Mouse (Mus musculus): ENCODE measurements around the gene Lce3e. TPM values are rescaled to one million over a fixed set of nuclear protein-coding genes. Genes with fewer than 3 reads are reported as not detected.

Lce3e gene
- polyA plus RNA-seq, 1 experiment from 2014 or later: 1,461 TPM

GRCm38 (mm10) chr3:93014871-93015270 lies 48.0 kb downstream of the Lce3e start:
- no peaks in the 10 kb centered on the region for H3K36me3 ChIP-seq (ENCODE audit: control insufficient read depth, insufficient read depth, low read length)
- H3K4me3 ChIP-seq (ENCODE audit: low read depth, low read length): peak overlapping the region; percentile 50
- DNase-seq (ENCODE audit: low spot score): no peak
- no peaks in the 10 kb centered on the region for H3K27me3 ChIP-seq (ENCODE audit: control insufficient read depth, insufficient read depth, low read length)
- H3K4me2 ChIP-seq (replicated peaks; ENCODE audit: low read depth): peak overlapping the region; percentile 83
- H3K9me3 ChIP-seq (ENCODE audit: control insufficient read depth, low read length): no peaks in the 10 kb centered on the region
- H3K4me1 ChIP-seq (replicated peaks; ENCODE audit: control insufficient read depth, insufficient read depth): no peaks in the 10 kb centered on the region
- ATAC-seq (ENCODE audit: low FRiP score, low TSS enrichment): no peak
- peak overlapping the region; percentile 53 for H3K9ac ChIP-seq (ENCODE audit: low read length)
- H3K27ac ChIP-seq (replicated peaks): no peak overlapping the region; the same call in 1 of the 2 replicates
- 28% methylated on average over 5 of the region's 5 CpGs for WGBS
- TF ChIP-seq EP300 (optimal IDR thresholded peaks at IDR 0.05) (no peak), CTCF (IDR thresholded peaks at IDR 0.05; ENCODE audit: low read depth) (no peak)

- DNase-seq (ENCODE audit: low spot score) (no peak), ATAC-seq (ENCODE audit: low FRiP score, low TSS enrichment) (no peak)
- no peaks in the 10 kb centered on the region for H3K27me3 ChIP-seq (ENCODE audit: control insufficient read depth, insufficient read depth, low read length)
- H3K4me2 ChIP-seq (replicated peaks; ENCODE audit: low read depth): peak within 1 kb of the TSS; percentile 83
- no peaks in the 10 kb centered on the region for H3K36me3 ChIP-seq (ENCODE audit: control insufficient read depth, insufficient read depth, low read length)
- H3K4me3 ChIP-seq (ENCODE audit: low read depth, low read length): peak within 1 kb of the TSS; percentile 50
- H3K9ac ChIP-seq (ENCODE audit: low read length): peak within 1 kb of the TSS; percentile 53
- WGBS: 23% methylated on average over 4 of the region's 4 CpGs
- no peak within 1 kb of the TSS; the same call in none of the 2 replicates for H3K27ac ChIP-seq (replicated peaks)
- TF ChIP-seq CTCF (IDR thresholded peaks at IDR 0.05; ENCODE audit: low read depth): no peak
- no peak for TF ChIP-seq EP300 (optimal IDR thresholded peaks at IDR 0.05)
- H3K9me3 ChIP-seq (ENCODE audit: control insufficient read depth, low read length): no peaks in the 10 kb centered on the region
- no peaks in the 10 kb centered on the region for H3K4me1 ChIP-seq (replicated peaks; ENCODE audit: control insufficient read depth, insufficient read depth)
These were observed 48.7 kb downstream of the Lce3e start, which contains the start of gene Crct1 for GRCm38 (mm10) chr3:93015460-93016104. Gene Crct1, minus strand, starts transcription at chr3:93015687.

Other genes starting within 250 kb of the Lce3e start
- gene Lce1f, start 246.7 kb upstream of the Lce3e start, polyA plus RNA-seq (2015; fragmentation: Nextera tagmentation; extraction: Ambion mirVana): 468 and 478 TPM in 2 replicates
- 11.4 and 14.1 TPM in 2 replicates for gene Gm38119, start 228.0 kb upstream of the Lce3e start, polyA plus RNA-seq (2015; fragmentation: Nextera tagmentation; extraction: Ambion mirVana)
- gene Lce1g, start 214.7 kb upstream of the Lce3e start, polyA plus RNA-seq (2015; fragmentation: Nextera tagmentation; extraction: Ambion mirVana): 307 and 309 TPM in 2 replicates
- gene Lce1h, start 202.0 kb upstream of the Lce3e start, polyA plus RNA-seq (2015; fragmentation: Nextera tagmentation; extraction: Ambion mirVana): 249 and 251 TPM in 2 replicates
- gene Lce1i, start 188.2 kb upstream of the Lce3e start, polyA plus RNA-seq (2015; fragmentation: Nextera tagmentation; extraction: Ambion mirVana): 369 and 377 TPM in 2 replicates
- 175 and 184 TPM in 2 replicates for gene Lce1j, start 176.5 kb upstream of the Lce3e start, polyA plus RNA-seq (2015; fragmentation: Nextera tagmentation; extraction: Ambion mirVana)
- 86.3 and 98.5 TPM in 2 replicates for gene Lce1k, start 159.2 kb upstream of the Lce3e start, polyA plus RNA-seq (2015; fragmentation: Nextera tagmentation; extraction: Ambion mirVana)
- gene Kprp, start 139.8 kb upstream of the Lce3e start, polyA plus RNA-seq (2015; fragmentation: Nextera tagmentation; extraction: Ambion mirVana): 108 and 133 TPM in 2 replicates
- gene Lce1l, start 115.8 kb upstream of the Lce3e start, polyA plus RNA-seq (2015; fragmentation: Nextera tagmentation; extraction: Ambion mirVana): 247 and 250 TPM in 2 replicates
- gene 2310050C09Rik, start 96.8 kb upstream of the Lce3e start, polyA plus RNA-seq (2015; fragmentation: Nextera tagmentation; extraction: Ambion mirVana): 30.7 and 33.6 TPM in 2 replicates
- gene Lce3a, start 40.8 kb upstream of the Lce3e start, polyA plus RNA-seq (2015; fragmentation: Nextera tagmentation; extraction: Ambion mirVana): 1,230 and 1,305 TPM in 2 replicates
- 847 and 849 TPM in 2 replicates for gene Lce3b, start 34.1 kb upstream of the Lce3e start, polyA plus RNA-seq (2015; fragmentation: Nextera tagmentation; extraction: Ambion mirVana)
- 1,477 and 1,491 TPM in 2 replicates for gene Lce3c, start 22.6 kb upstream of the Lce3e start, polyA plus RNA-seq (2015; fragmentation: Nextera tagmentation; extraction: Ambion mirVana)
- gene Lce3d, start 9.7 kb upstream of the Lce3e start, polyA plus RNA-seq (2015; fragmentation: Nextera tagmentation; extraction: Ambion mirVana): 246 and 293 TPM in 2 replicates
- gene Lce3f, start 25.2 kb downstream of the Lce3e start, polyA plus RNA-seq (2015; fragmentation: Nextera tagmentation; extraction: Ambion mirVana): 3,312 and 3,341 TPM in 2 replicates
- gene Crct1, start 48.6 kb downstream of the Lce3e start, polyA plus RNA-seq (2015; fragmentation: Nextera tagmentation; extraction: Ambion mirVana): 1,801 and 2,041 TPM in 2 replicates
- 356 and 376 TPM in 2 replicates for gene Lce1m, start 52.0 kb downstream of the Lce3e start, polyA plus RNA-seq (2015; fragmentation: Nextera tagmentation; extraction: Ambion mirVana)
- gene Gm4858, start 101.8 kb downstream of the Lce3e start, polyA plus RNA-seq (2015; fragmentation: Nextera tagmentation; extraction: Ambion mirVana): 0.05 and 0.08 TPM in 2 replicates
- gene Crnn, start 177.7 kb downstream of the Lce3e start, polyA plus RNA-seq (2015; fragmentation: Nextera tagmentation; extraction: Ambion mirVana): 3.3 and 3.7 TPM in 2 replicates
- 0.17 and 0.29 TPM in 2 replicates for gene Flg2, start 230.2 kb downstream of the Lce3e start, polyA plus RNA-seq (2015; fragmentation: Nextera tagmentation; extraction: Ambion mirVana)

Data from stomach, postnatal 0 days (tissue).